Mouse (Mus musculus) right cerebral cortex, postnatal 4 days (tissue): Measurements from ENCODE around the gene Bend3.
A peak's percentile ranks its signal among the peaks of the same experiment; 100 is the strongest.

Experiments
- DNase-seq: peaks from one replicate; pipeline ENCODE4 v3.0.0-alpha.2; 2022

Gene Bend3

DNA sequence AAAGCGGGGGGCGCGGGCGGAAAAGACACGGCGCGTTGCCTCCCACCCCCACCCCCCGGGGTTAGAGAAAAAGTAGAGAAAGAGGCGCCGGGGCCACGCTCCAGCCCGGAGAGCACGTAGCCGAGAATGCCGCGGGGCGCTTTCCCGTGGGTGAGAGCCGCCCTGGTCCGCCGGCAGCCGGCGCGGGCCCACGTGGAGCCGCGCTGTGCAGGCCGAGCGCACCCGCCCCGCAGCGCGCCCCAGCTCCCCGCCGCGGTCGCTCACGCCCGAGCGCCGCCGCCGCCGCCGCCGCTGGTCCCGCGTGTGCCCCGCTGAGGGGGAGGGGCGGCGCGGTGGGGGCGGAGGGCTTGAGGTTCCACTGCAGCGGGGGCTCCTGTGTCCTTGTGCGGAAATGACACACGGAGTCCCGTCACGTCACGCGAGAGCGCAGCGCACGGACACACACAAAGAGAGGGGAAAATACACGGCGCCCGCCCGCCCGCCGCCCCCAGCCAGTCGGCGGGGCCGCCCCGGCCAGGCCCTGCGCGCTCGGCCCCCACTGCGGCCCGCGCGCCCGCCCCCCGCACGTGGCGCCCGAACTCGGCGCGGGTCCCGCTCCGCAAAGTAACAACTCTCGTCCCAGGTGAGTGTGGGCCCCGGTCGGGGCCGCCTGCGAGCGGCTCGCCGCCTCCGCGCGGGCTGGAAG is at the start of gene Bend3:
Bend3 (plus strand) TSS at position 81 of the 685 bp plus-strand sequence.
- peak; percentile 76 for DNase-seq

DNA sequence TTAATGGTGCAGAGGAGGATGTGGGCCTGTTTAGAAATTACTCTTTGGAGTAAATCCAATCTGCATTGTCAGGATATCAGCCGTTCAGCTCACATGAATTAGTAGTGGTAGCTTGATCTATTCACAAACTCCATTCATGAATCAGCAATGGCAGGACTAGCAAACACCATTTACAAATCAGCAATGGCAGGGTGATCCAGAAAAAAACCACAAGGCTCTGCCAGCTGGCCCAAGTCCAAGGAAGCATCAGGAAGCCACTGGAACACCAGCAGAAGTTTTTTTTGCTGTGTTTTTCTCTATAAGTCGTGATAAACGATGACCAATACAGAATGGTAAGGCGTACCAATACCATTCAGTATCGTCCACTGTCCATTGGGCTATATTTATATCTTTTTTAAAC is 48.0 kb upstream of the Bend3 start:
- no peak for DNase-seq

DNA sequence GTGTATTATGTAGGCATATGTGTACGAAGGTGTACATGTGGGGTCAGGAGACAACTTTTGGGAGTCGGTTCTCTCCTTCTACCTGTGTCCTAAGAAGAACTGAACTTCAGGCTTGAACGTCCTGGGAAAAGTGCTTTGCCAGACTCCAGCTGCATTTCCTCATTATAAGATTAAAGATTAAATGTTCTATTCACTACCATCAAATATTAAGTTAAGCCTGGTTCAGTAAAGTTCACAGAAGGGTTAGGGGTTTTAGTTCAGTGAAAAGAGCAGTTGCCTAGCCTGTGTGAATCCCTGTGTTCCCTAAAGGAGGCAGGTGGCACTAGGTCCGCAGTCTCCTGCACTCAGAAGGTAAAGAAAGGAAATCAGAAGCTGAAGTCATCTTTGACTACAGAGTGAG is 44.3 kb upstream of the Bend3 start:
- DNase-seq, result no peak

DNA sequence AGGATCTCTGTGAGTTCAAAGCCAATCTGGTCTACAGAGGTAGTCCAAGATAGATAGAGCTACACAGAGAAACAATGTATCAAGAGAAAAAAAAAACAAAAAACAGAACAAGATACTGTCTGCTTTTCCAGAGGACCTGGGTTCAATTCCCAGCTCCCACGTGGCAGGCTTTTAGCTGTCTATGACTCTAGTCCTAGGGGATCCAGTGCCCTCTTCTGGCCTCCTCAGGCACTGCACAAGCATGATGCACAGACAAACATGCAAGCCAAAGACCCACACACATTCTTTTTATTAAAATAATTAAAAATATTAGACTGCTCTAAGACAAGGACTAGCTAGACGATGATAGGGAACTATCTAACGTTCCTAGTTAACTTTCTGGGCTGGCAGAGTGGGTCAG is 42.9 kb upstream of the Bend3 start:
- no peak for DNase-seq

DNA sequence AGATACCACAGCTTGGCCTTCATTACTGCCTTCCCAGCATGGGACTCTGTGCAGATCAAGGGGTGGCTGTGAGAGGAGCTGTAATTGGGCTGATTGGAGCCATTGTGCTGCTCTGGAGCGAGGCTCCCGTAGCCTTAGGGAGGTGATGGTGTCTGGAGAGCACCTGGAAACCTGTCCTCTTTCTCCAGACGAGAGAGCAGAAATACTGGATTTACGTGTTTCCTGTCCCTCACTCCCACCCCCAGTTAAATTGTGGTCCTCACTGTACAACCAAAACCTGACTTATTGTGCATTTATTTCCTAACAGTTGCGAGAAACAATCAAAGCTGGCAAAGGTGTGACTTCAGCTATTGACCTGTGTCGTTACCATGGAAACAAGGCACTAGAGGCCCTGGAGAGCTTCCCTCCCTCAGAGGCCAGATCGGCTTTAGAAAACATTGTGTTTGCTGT is 39.1 kb upstream of the Bend3 start:
- DNase-seq, result no peak

DNA sequence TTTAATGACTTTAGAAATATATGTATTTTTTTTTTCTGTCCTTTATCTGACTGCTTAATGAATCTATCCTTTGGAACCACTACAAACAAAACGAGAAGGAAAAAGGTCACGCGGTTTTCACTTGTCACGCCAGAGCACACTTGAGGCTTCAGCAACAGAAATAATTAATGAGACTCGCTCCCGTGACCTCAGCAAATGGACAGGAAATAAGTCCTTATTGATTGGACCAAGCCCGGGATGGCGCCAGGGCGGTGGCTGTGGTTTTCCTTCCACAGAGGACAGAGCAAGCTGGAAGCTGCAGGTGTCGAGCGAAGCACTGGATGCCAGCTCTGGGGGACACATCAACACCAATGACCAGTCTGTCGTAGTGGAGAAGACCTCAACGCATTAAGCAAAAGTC is 38.6 kb upstream of the Bend3 start:
- DNase-seq, result no peak

DNA sequence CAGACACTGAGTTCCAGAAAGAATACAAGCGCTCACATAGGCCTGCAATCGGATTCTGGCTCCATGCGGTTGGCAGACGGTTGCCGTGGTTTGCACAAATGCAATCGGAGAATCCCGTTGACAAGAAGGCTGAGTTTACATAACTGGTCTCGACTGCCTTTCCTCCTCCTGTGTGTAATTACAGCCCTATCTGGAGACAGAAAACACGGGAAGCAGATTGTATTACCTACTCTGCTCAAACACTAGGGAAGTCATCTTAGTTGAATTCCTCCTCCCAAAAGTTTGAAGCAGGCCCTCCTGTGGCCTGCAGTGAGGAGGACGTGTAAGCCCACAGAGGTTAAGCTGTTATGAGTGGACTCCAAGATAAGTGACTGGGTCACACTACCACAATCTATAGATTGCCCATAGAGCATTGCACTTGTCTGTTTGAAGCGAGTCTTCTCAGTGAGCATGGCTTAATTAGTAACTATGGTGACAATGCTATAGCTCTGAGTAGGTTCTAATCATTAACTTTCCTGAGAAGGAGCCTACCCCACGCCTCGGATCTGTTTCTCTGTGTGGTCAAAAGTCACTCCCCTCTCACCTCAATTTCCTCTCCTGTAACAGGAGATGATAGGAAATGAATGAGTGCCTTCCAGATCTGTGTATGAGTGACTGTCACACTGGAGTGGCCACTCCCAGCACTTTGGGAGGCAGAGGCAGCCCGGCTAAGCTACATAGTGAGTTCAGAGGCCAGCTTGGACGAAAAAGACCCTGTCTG is 37.5 kb upstream of the Bend3 start:
- no peak for DNase-seq

DNA sequence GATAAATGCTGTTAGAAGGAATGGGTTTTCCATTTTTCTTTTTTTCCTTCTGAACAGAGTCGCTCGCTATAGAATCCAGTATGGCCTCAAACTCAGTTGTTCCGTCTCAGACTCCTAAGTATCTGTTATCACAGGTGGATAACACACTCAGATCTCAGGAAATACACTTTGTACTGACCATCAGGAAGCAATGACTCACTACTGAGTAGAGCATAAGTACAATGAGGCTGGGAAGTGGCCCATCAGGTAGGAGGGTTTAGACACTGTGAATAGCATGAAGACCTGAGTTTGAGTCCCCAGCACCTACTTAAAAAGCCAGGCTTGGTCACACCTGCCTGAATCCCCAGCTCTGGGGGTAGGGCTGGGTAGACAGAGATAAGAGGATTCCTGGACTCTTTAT is 30.0 kb upstream of the Bend3 start:
- no peak for DNase-seq

DNA sequence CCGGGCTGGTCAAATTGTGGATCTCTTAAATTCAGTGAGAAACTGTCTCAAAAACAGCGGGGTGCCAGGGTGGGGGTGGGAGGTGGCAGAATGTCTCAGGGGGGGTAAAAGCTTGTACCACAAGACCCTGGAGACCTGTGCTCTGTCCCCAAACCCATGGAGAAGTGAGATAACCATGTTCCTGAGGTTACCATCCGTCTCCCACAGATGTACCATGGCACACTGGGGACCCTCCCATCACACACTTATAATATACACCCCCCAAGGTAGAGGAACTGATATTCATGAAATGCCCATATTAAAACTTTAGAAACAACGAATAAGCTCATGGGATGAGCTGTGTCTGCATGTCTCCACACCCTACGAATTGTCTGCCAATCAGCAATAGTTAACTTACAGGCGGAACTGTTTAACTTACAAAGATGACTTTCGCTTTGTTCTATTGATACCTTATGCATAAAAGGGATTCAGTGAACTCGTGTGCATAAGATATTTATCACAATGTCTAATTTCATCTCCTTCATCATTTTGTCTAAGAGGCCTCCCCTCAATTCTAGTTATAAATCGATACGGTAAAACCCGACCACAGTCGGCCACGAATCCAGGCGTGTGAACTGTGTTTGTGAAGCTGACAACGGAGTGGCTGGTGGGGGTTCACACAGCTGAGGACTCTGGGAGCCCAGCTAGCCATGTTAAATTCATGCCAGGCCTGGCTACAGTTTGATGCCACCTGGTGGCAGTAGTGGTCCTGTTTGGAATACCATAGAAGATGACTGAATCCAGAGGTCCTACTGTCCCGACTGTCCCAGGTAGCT is 26.6 kb upstream of the Bend3 start:
- DNase-seq, result peak; percentile 77

DNA sequence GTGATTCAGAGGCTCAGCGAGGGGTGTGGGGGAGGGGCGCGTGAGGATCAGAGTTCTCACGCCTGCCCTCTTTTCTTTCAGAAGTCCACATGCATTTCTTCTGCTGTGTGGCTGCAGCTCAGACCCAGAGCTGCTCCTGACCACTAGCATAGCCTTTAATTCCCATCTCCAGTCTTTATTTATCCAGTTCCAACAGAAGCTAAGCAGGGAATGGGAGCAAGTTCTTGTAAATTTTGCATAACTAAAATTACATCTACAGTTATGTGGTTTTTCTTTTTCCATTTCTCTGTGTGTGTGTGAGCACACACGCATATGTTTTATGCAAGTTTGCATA is 26.0 kb upstream of the Bend3 start:
- DNase-seq, result no peak

DNA sequence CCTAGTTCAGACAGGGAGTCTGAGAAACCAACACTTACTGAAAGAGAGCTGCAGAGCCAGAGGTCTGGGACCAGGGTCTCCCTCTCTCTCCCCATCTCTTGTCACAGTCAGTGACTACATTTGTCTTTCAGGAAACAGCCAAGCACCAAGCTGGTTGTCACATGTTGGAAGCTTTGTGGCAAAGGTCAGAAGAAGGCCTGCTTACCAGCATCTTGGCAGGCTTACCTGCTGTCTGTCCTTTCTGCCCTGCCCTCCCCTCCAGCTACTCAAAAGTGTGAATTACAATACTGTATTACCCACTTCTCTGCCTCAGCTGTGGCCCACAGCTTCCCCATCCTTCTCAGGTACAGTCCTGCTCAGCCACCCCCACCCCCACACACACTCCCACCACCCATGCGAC is 24.4 kb upstream of the Bend3 start:
- no peak for DNase-seq

DNA sequence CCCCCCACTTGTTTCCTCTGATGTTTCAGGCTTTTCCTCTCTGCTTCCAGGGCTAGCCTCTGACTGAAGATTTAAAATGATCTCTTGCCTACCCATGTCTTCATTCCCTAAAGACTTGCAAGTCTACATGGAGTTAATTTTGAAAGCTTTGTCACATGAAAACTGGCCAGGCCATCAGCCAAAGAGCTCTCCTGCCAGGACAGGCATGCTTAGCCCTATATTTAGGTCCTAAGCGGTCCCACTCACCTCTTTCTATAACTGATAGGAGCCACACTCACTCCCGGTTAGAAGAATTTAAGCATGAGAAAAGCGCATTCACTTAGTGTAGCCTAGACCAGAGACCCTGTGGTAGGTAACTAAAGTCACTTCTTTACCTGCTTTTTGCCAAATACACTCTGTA is 24.0 kb upstream of the Bend3 start:
- DNase-seq, result no peak

DNA sequence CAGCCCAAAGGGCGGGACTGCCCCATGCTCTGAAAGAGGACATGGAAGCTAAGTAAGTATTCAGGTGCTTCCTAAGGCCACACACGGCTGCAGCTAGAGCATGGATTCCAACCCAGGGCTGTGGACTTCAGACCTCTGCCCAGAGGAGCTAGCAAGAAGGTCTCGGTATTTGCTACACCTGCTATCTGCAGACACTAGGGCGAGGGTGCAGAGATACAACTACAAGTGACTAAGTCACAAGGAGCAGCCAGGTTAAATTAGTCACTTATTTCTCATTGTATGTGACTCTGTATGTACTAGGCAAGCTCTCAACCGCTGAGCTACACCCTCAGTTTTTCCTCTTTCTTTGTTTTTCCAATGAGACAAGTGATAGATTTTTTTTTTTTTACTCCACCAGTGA is 15.8 kb upstream of the Bend3 start:
- no peak for DNase-seq

DNA sequence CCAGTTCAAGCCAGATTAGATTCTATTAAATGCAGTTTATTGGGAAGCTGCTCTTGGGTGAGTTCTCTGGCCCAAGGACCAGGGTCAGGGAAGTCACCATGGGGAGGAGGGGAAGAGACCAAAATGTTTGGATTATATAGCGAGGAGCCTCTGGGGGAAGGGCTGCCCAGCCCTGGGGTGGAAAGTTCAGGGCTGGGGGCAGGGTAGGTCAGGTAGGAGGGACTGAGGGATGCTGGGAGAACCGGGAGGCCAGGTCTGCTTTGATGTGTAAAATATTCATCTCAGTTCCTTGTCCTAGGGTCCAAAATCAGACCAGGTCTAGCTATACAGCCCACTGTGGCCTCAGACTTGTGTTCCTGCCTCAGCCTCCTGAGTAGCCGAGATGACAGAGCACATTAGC is 15.4 kb upstream of the Bend3 start:
- DNase-seq, result no peak

DNA sequence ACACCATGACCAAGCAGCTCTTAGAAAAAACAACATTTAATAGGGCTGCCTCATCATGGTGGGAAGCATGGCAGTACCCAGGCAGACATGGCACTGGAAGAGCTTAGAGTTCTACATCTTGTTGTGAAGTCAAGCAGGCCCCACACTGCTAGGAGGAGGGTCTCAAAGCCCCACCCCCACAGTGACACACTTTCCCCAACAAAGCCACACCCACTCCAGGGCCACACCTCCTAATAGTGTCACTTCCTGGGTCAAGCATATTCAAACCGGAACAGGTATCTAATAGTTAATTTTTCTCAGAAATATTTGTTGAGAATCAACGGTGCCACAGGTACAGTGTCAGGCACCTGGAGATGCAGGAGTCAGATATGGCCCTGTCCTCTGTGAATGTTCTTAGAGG is 12.4 kb upstream of the Bend3 start:
- no peak for DNase-seq

DNA sequence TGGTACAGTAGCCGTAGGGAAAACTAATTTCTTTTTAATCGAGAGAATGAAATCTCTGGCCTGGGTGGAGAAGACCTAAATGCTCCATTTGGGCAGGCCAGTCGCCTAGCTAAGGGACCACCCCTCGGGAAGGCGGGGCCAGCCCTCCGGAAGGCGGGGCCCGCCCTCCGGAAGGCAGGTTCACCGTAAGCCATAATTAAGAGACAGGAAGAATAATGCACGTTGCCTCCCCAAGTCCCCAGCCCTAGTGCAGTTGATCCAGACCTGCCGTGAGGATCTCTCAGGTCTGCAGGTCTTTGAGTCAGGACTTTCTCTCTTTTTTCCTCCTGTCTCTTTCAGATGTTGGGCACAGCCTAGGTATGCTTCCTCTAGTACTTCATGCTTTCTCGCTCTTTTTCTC is 11.0 kb upstream of the Bend3 start:
- no peak for DNase-seq

DNA sequence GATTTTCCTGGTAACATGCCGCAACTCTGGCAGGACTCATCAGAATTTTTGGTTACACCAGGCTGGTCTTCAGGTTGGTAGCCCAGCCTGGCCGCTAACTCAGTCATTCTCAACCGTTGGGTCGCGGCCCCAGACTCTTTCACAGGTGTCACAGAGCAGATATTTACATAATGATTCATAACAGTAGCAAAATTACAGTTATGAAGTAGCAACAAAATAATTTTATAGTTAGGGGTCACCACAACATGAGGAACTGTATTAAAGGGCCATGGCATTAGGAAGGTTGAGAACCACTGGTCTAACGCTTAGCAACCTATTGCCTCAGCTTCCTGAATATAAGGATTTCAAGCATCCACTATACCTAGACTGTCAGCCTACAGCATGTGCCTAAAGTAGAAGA is 10.3 kb upstream of the Bend3 start:
- no peak for DNase-seq

DNA sequence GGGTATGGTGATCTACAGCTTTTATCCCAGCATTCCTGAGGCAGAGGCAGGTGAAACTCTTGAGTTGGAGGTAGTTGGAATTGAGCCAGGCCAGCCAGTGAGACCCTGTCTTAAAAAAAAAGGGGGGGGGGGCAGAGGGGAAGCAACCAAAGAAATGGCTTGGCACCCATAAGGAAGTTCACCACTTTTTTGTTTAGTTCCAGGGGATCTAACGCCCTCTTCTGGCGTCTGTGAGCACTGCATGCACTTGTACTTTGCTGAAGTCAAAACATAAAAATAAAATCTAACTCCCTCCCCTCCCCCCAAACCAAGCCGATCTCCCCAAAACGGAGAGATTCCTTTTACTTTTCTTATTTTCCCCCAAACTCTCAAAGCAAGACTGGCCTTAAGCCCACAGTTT is 3.3 kb upstream of the Bend3 start:
- peak; percentile 58 for DNase-seq

DNA sequence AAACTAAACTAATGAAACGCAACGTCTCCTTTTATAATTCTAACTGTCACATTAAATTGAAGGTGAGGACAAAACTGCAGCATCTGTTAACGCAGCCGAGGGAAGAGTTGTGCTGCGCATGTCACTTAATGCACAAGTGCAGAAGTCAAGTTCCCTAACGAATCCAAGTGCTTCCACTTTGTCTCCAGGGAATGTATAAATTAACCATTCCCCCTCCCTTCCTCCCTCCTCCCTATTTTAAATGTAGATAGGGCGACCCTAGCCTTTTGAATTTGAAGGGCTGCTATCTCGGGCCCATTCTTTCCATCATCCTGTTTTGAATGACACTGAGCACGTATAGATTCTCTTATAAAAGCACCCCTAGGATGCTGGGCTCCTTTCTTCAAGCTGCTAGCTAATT is 1.2 kb upstream of the Bend3 start:
- no peak for DNase-seq

DNA sequence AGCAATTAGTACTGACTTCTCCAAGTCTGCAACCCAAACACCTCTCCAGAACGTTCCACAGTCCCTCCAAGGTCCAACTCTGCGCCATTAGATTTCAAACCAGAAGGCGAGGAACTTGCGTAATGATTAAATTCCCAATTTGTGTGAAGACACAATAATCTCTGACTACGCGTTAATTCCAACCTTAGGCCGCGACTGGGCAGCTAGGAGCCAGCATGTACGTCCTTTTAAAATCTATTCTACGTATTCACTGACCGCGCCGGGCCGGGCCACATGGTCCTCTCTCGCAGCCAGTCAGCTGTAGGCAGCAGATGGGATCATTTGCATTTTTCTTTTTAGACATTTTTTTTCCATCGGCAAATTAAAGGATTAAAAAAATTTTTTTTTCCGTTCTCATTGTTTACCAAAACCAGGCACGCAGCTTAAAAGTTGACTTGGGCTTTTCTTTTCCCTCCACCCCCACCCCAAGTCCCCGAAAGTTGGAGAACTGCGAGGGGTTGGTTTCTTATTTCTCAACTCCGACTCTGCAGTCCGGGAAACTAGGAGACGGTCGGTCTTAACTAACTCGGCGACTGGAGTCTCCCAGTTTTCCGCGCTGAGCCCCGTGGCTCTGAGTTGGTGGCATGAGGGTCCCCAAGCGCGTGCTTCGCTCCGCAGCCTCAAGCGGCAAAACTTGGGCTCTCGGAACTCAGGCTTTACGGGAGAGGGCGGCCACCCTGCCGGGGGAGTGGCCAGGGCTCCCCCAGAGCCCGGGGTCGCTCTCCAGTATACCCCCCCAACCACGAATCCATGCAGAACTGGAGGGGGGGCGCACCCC is 558 bp upstream of the Bend3 start:
- peak; percentile 58 for DNase-seq

DNA sequence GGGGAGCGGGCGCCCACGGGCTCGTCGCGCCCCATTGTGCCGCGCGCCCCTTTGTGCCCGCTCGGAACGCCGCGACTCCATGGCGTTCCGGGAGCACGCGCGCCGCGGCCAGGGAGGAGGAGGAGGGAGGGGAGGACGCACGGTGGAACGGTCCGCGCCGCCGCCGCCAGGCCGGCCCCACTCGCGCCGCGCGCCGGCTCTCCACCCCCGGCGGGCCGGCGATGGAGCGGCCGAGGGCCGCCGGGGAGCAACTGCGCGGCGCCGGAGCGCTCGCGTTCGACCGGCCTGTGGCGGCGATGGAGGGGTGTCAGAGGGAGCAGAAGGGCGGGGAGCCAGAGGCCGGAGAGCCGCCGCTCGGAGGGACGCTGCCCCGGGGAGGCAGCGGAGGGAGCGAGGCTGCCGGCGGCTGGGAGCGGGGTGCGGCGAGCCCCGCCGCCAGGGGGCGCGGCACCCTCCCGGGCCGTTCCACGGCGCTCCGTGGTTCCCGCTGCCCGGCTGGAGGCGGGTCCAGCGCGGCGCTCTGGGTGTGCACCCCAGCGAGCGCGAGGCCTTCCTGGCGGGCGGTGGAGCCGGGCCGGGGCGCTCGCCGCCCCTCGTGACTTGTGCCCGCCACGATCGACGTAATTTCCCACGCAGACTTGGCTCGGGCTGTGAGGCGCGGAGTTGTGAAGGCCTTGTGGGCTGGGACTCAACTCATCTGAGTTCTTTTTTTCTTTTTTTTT is 966 bp downstream of the Bend3 start:
- peak; percentile 71 for DNase-seq

DNA sequence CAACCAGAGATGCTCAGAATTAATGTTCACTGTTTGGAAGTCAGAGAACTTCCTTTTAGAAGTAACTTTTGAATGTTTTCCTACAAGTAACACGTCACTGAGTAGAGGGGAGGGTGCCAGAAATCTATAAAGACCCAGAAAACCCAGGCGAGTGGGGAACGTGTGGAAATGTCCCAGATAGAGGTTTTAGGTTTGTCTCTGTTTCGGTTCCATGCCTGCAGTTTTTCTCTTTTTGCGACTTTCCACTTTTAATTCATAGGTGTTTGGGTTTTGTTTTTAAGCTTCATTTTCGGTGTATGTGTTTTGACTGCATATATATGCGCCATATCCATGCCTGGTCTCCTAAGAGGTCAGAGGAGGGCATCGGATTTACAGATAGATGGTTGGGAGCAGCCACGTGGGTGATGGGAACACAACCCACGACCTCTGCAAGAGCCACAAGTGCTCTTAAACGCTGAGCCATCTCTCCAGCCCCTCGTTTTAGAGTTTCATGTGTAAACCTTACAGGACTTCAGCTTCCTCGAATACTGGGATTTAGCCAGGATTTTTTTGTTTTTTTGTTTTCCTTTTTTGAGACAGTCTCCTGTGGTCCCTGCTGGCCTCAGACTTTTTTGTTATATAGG is 1.7 kb downstream of the Bend3 start:
- DNase-seq, result no peak
